Mouse (Mus musculus) forebrain, postnatal 0 days (tissue): ENCODE measurements at regions not wholly inside any gene's neighbourhood (a gene's known extent, or its start where the extent isn't known, plus 50 kb on each side); places are given as distances from the start of the nearest gene placed in this dataset.

Source experiments
- ATAC-seq: fragments of 200-750 bp; cut with Nextera tagmentation; 2 replicates; pipeline ENCODE4 v1.8.0; 2017; ENCODE audit warnings: mild to moderate bottlenecking, moderate library complexity
- DNase-seq: peaks from one replicate; pipeline ENCODE4 v3.0.0-alpha.2; 2015
- H3K27ac ChIP-seq: fragments of 300-500 bp; sonication (generic); 2 replicates; pipeline ENCODE4 v1.5.1; 2014; ENCODE audit warnings: low read depth, mild to moderate bottlenecking, antibody characterized with exemption, low read length, moderate library complexity, mixed read lengths
- H3K27me3 ChIP-seq: fragments of 300-500 bp; sonication (generic); 2 replicates; pipeline ENCODE4 v1.6.1; 2014; ENCODE audit warnings: mild to moderate bottlenecking, low read length, mixed read lengths; ENCODE audit not compliant: insufficient read depth
- H3K36me3 ChIP-seq: fragments of 300-500 bp; sonication (generic); 2 replicates; pipeline ENCODE4 v1.6.1; 2014; ENCODE audit warnings: mild to moderate bottlenecking, moderate library complexity; ENCODE audit not compliant: insufficient read depth
- H3K4me1 ChIP-seq: fragments of 300-500 bp; sonication (generic); 2 replicates; pipeline ENCODE4 v1.6.1; 2014; ENCODE audit warnings: antibody characterized with exemption; ENCODE audit not compliant: insufficient read depth
- H3K4me2 ChIP-seq: fragments of 300-500 bp; sonication (generic); 2 replicates; pipeline ENCODE4 v1.6.1; 2014; ENCODE audit warnings: low read depth, mild to moderate bottlenecking, moderate library complexity
- H3K4me3 ChIP-seq: fragments of 300-500 bp; sonication (generic); 2 replicates; pipeline ENCODE4 v1.5.1; 2014; ENCODE audit warnings: low read depth, low read length, mixed read lengths
- H3K9ac ChIP-seq: fragments of 300-500 bp; sonication (generic); 2 replicates; pipeline ENCODE4 v1.6.1; 2014; ENCODE audit warnings: mild to moderate bottlenecking
- H3K9me3 ChIP-seq: fragments of 300-500 bp; sonication (generic); 2 replicates; pipeline ENCODE4 v1.6.1; 2016; ENCODE audit warnings: low read length
- CTCF ChIP-seq: sonication (generic); IDR thresholded peaks from 2 replicates; pipeline ENCODE4 v1.5.1; 2016; ENCODE audit warnings: antibody characterized with exemption, control low read depth, low read depth
- WGBS: fragments of 180-500 bp; shearing (Covaris S2); extraction: QIAGEN DNeasy Blood & Tissue Kit; methylation state at CpG from one replicate; pipeline ENCODE4 v1.1.7; 2014; 5-methylcytosine and 5-hydroxymethylcytosine counted together

GRCm38 (mm10) chr1:108339827-108340226 is 750.0 kb downstream of the Serpinb8 start:
- no peak overlapping the region for H3K4me3 ChIP-seq
- no peak for TF ChIP-seq CTCF
- H3K36me3 ChIP-seq: no peaks in the 10 kb centered on the region
- H3K4me2 ChIP-seq: no peak overlapping the region
- no peaks in the 10 kb centered on the region for H3K4me1 ChIP-seq
- H3K9ac ChIP-seq: no peak overlapping the region
- ATAC-seq (no peak), DNase-seq (no peak)
- 81% methylated on average over 1 of the region's 1 CpGs for WGBS
- H3K9me3 ChIP-seq: no peaks in the 10 kb centered on the region
- no peaks in the 10 kb centered on the region for H3K27me3 ChIP-seq
- no peak overlapping the region for H3K27ac ChIP-seq

GRCm38 (mm10) chr1:108341352-108341751 is 751.5 kb downstream of the Serpinb8 start:
- H3K27me3 ChIP-seq: no peaks in the 10 kb centered on the region
- DNase-seq (no peak), ATAC-seq (no peak)
- H3K9me3 ChIP-seq: no peaks in the 10 kb centered on the region
- no peak overlapping the region for H3K4me2 ChIP-seq
- no peak overlapping the region for H3K9ac ChIP-seq
- no peak overlapping the region for H3K4me3 ChIP-seq
- H3K36me3 ChIP-seq: no peaks in the 10 kb centered on the region
- no peaks in the 10 kb centered on the region for H3K4me1 ChIP-seq
- 70% methylated on average over 1 of the region's 1 CpGs for WGBS
- TF ChIP-seq CTCF: no peak
- no peak overlapping the region for H3K27ac ChIP-seq

GRCm38 (mm10) chr1:108363788-108364187 is 774.0 kb downstream of the Serpinb8 start:
- 43% methylated on average over 2 of the region's 2 CpGs for WGBS
- Histone ChIP-seq H3K4me2 (no peak overlapping the region), H3K9me3 (no peaks in the 10 kb centered on the region), H3K36me3 (no peaks in the 10 kb centered on the region), H3K4me3 (no peak overlapping the region), H3K4me1 (no peaks in the 10 kb centered on the region), H3K27me3 (no peaks in the 10 kb centered on the region), H3K9ac (no peak overlapping the region), H3K27ac (no peak overlapping the region)
- DNase-seq (no peak), ATAC-seq (no peak)
- TF ChIP-seq CTCF: no peak

- no peak overlapping the region for H3K27ac ChIP-seq
- ATAC-seq (no peak), DNase-seq (no peak)
- no peaks in the 10 kb centered on the region for H3K4me1 ChIP-seq
- H3K9me3 ChIP-seq: no peaks in the 10 kb centered on the region
- no peak overlapping the region for H3K4me2 ChIP-seq
- WGBS: 53% methylated on average over 3 of the region's 3 CpGs
- no peak overlapping the region for H3K4me3 ChIP-seq
- no peak for TF ChIP-seq CTCF
- no peaks in the 10 kb centered on the region for H3K27me3 ChIP-seq
- no peaks in the 10 kb centered on the region for H3K36me3 ChIP-seq
- no peak overlapping the region for H3K9ac ChIP-seq
Measured at GRCm38 (mm10) chr1:108369904-108370600, 780.2 kb downstream of the Serpinb8 start.

GRCm38 (mm10) chr1:108389930-108390329 is 800.1 kb downstream of the Serpinb8 start:
- Histone ChIP-seq H3K27me3 (no peaks in the 10 kb centered on the region), H3K9me3 (no peaks in the 10 kb centered on the region), H3K9ac (no peak overlapping the region), H3K4me2 (no peak overlapping the region), H3K4me1 (no peaks in the 10 kb centered on the region), H3K4me3 (no peak overlapping the region), H3K36me3 (no peaks in the 10 kb centered on the region), H3K27ac (no peak overlapping the region)
- TF ChIP-seq CTCF: no peak
- DNase-seq: no peak
- peak; percentile 76 for ATAC-seq

- WGBS: 80% methylated on average over 3 of the region's 3 CpGs
- no peaks in the 10 kb centered on the region for H3K9me3 ChIP-seq
Measured at GRCm38 (mm10) chr1:108390497-108390896, 800.7 kb downstream of the Serpinb8 start.

GRCm38 (mm10) chr1:108439845-108440244 is 850.0 kb downstream of the Serpinb8 start:
- H3K4me3 ChIP-seq: no peak overlapping the region
- H3K36me3 ChIP-seq: no peaks in the 10 kb centered on the region
- H3K4me1 ChIP-seq: no peaks in the 10 kb centered on the region
- TF ChIP-seq CTCF: no peak
- H3K9ac ChIP-seq: no peak overlapping the region
- no peak for ATAC-seq
- no peak for DNase-seq
- H3K9me3 ChIP-seq: no peaks in the 10 kb centered on the region
- no peak overlapping the region for H3K27ac ChIP-seq
- H3K4me2 ChIP-seq: no peak overlapping the region
- H3K27me3 ChIP-seq: no peaks in the 10 kb centered on the region

More at GRCm38 (mm10) chr1:108390497-108390896, 800.7 kb downstream of the Serpinb8 start:
- Histone ChIP-seq H3K4me2 (no peak overlapping the region), H3K27ac (no peak overlapping the region), H3K36me3 (no peaks in the 10 kb centered on the region), H3K4me1 (no peaks in the 10 kb centered on the region), H3K9ac (no peak overlapping the region), H3K4me3 (no peak overlapping the region), H3K27me3 (no peaks in the 10 kb centered on the region)
- ATAC-seq (peak; percentile 73), DNase-seq (no peak)
- no peak for TF ChIP-seq CTCF

- Histone ChIP-seq H3K36me3 (no peaks in the 10 kb centered on the region), H3K9ac (no peak overlapping the region), H3K4me1 (no peaks in the 10 kb centered on the region), H3K4me2 (no peak overlapping the region), H3K27ac (no peak overlapping the region), H3K4me3 (no peak overlapping the region), H3K9me3 (no peaks in the 10 kb centered on the region), H3K27me3 (no peaks in the 10 kb centered on the region)
- DNase-seq (no peak), ATAC-seq (no peak)
- no peak for TF ChIP-seq CTCF
Measured at GRCm38 (mm10) chr1:108452776-108453175, 863.0 kb downstream of the Serpinb8 start.
